Mouse (Mus musculus): ENCODE results near the gene Nanp.
A peak's percentile ranks its signal among the peaks of the same experiment; 100 is the strongest.

The Nanp gene

DNA sequence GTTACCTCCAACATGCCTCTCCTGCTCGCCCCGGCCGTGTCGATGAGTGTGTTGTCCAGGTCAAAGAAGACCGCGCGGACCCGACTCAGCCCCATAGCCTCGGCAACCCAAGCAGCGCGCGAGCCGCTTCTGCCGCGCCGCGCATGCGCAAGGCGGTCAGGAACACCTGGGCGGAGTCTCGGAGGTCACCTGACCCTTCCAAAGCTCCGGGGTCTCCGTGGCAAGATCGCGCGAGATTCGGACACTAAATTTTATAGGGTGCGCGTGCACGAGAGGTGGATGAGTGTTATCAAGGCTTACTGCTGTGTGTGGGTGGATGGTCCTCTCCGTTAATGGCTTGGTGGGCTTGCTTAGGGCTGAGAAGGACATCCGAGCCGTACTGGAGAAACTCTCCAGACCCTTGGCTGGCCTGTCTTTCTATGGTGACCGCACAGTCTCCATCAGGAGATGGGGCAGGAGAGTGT is at the start of gene Nanp, which contains the start of gene Ninl:
TSS of gene Nanp (minus strand) at position 167 of the 464 bp plus-strand sequence.
TSS of gene Ninl (minus strand) at position 151 of the 464 bp plus-strand sequence.
- DNase-seq (ENCODE audit: low spot score) = peak; percentile 94

DNA sequence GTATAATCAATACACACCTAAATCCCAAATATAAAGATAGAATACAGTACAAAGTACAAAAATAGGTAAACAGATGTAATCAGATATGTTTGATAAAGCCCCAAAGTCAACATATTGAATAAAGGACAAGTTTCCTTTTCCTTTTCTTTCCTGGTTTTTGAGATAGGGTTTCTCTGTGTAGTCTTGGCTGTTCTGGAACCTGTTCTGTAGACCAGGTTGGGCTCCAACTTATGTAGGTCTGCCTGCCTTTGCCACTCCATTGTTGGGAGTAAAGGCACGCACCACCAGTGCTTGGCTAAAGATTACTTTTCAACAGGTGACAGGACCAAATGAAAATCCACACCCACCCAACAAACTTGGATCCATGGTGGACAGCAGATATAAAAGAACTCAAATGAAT is 17.4 kb upstream of the Nanp start:
- DNase-seq (ENCODE audit: low spot score) = no peak

- peak; percentile 63 for DNase-seq (ENCODE audit: low spot score)
These were observed 1.2 kb upstream of the Nanp start for GRCm38 (mm10) chr2:151040411-151040810.

DNA sequence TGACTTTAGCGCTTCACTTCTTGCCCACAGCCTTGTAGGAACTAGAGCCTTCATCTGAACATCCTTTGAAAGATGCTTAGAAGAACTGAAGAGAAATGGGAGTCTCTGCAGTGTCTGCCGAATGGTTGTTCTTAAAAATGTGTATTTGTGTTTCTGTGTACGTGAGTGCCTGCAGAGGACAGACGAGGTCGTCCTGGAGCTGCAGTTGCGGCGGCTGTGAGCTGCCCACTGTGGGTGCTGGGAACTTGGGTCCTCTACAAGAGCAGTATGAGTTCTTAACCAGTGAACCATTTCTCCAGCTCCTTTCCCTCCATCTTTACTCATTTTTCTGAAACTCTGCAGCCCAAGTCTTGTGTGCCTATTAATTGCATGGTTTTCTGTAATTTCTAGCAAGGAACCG is 528 bp upstream of the Nanp start:
- no peak for DNase-seq (ENCODE audit: low spot score)

GRCm38 (mm10) chr2:151038811-151039222 is 381 bp downstream of the Nanp start:
- DNase-seq (ENCODE audit: low spot score) = peak; percentile 57

GRCm38 (mm10) chr2:151037876-151038552 is 1.2 kb downstream of the Nanp start:
- peak; percentile 11 for DNase-seq (ENCODE audit: low spot score)

DNA sequence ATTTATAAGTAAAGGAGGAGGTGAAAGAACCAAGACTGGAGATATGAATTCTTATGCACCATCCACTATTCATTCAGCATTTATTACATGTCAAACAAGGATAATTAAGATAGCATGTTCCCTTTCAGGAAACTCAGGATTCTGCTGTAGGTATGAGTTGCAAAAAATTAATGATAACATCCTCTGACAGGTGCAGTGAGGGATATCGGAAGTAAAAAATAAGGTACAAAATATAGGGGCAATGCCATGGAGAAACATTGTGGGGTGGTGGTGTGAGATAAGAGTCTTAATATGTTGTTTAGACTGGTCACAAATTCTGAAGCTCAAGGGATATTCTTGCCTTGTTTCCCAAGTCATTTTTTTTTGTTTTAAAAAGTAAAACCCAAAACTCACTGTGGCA is 1.9 kb downstream of the Nanp start:
- DNase-seq (ENCODE audit: low spot score) = no peak

DNA sequence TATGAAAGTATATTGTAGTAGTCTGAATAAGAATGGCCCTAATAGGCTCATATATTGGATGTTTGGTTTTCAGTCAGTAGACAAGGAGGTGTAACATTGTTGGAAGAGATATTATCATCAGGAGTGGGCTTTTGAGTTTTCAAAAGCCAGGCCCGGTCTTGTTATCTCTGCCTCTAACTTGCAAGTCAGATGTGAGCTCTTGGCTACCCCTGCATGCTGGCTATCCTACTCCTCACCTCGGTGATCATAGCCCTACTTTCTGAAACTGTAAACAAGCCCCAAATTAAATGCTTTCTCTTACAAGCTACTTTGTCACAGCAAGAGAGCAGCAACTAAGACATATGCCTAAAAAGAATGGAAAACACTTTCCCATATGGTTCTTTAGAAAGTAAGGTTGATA is 2.5 kb downstream of the Nanp start:
- DNase-seq (ENCODE audit: low spot score) = no peak

DNA sequence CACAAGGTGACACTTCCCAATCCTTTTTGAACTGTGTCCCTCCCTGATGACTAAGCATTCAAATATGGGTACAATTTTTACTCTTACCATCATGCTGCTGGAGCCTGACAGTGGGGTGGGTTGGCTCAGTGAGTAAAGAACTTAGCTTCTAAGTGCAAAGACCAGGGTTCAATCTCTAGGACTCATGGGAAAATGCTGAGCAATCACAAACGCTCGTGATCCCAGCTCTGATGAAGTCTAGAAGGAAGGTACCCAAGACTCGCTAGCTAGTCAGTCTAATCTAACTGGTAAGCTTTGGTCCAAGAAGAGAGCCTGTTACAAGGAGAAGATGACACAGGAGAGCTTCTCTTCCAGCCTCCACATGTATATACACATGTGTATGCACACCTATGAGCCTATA is 4.8 kb downstream of the Nanp start:
- DNase-seq (ENCODE audit: low spot score) = no peak

- DNase-seq (ENCODE audit: low spot score) = no peak
These were observed 18.0 kb downstream of the Nanp start for GRCm38 (mm10) chr2:151021158-151021557.

- no peak for DNase-seq (ENCODE audit: low spot score)
These were observed 23.9 kb downstream of the Nanp start for GRCm38 (mm10) chr2:151015316-151015715.

DNA sequence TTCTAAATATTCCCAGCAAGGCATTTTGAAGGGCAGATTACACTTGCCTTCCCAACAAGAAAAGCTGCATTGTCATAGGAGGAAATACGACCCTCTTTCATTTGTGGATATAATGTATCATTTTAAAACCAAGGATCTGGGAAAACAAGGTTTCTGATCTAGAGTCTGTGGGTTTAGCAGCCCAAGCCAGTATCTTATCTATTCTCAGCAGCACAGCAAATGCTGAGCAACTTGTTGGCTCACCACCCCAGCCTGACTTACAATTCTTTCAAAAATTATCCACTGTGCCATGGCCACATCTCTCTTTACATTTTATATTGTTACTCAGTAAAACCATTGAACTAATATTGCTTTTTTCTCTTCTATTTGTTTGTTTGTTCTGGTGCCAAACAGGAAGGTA is 27.9 kb downstream of the Nanp start:
- DNase-seq (ENCODE audit: low spot score) = no peak

GRCm38 (mm10) chr2:151009515-151010085 is 29.6 kb downstream of the Nanp start:
- no peak for DNase-seq (ENCODE audit: low spot score)

GRCm38 (mm10) chr2:151008939-151009509 is 30.2 kb downstream of the Nanp start:
- DNase-seq (ENCODE audit: low spot score) = peak; percentile 81

- DNase-seq (ENCODE audit: low spot score) = peak; percentile 20
These were observed 30.7 kb downstream of the Nanp start for GRCm38 (mm10) chr2:151008517-151008932.

DNA sequence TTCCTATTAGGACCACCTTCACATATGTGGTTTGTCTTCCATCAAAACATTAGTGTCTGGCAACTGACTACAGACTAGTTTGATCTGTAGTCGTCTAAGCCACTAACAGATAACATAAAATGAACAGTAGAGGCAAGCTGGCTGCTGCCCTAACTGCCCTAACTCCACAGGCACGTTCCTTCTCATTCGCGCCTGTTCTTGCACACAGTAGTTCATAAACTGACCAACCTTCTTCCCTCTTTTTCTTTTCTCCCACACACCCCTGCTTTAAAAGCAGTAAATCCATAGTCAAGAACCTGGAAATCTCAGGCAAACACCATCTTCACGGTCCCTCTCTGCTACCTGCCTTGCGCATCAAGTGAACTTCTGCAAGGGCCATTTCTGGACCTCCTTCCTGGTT is 31.2 kb downstream of the Nanp start:
- no peak for DNase-seq (ENCODE audit: low spot score)

- peak; percentile 68 for DNase-seq (ENCODE audit: low spot score)
These were observed 32.8 kb downstream of the Nanp start for GRCm38 (mm10) chr2:151006281-151006945.

GRCm38 (mm10) chr2:151004390-151004789 is 34.8 kb downstream of the Nanp start:
- DNase-seq (ENCODE audit: low spot score) = no peak

GRCm38 (mm10) chr2:151003796-151004195 is 35.4 kb downstream of the Nanp start:
- peak; percentile 17 for DNase-seq (ENCODE audit: low spot score)

DNA sequence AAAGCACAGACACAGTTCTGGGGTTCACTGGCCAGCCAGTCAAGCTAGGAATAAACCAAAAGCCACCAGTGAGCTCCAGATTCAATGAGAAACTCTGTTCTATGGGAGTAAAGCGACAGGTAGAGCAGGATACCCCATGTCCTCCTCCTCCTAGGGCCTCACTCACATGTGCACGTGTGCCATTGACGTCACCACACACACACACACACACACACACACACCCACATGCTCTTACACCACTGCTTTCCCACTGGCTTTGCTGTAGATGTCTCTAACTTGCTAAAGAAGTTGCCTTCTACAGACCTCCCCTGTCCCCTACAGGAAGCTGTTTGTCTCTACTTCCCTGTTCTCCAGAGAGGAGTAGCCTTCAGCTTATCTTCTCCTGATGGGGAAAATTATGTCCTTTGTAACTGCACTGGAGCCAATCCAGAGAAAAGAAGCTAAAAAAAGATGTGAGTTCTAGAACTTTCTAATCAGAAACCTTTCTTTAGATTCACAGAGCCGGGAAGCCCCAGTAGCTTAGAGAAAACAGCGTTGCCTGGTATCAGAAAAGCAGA is 37.5 kb downstream of the Nanp start:
- DNase-seq (ENCODE audit: low spot score) = no peak

DNA sequence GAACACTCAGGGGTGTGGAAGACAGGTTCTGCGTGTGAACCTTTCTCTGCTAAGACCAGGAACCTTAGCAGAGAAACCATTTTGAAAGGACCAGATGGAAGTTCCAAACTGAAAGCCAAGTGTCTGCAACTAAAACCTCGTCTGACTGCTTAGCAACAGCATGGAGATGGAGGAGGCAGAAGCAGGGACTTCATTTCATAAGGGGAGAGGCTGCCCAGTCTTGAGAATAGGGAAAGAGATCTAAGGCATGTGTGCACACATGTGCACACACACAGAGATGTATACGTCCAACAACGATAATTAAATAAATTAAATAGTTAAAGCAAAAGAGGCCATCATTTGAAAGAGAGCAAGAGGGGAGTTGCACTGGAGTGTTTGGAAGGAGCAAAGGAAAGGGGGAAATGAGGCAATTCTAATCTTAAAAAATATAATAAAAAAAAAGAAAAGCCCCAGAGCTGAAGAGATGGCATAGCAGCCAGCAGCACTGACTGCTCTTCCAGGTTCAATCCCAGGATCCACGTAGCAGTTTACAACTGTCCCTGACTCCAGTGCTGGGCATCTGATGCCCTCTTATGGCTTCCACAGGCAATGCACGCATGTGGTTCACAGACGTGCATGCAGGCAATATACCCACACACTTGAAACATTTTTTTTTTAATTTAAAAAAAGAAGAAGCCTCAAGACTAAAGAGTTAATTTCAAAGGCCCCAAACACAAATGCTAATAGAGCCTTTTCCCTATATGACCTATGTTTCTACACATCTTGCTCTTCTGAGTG is 38.6 kb downstream of the Nanp start:
- peak; percentile 84 for DNase-seq (ENCODE audit: low spot score)

GRCm38 (mm10) chr2:150999021-150999420 is 40.2 kb downstream of the Nanp start:
- DNase-seq (ENCODE audit: low spot score) = no peak
